Mouse (Mus musculus) kidney, adult 2 months (tissue): ENCODE measurements around the gene Cdh18.

ENCODE experiments used
- CTCF ChIP-seq: fragments of 200-500 bp; conservative IDR thresholded peaks from 2 replicates; pipeline ENCODE4 v1.5.1; 2011; ENCODE audit warnings: low read depth, mild to moderate bottlenecking, control low read depth, low read length, moderate library complexity, mixed read lengths; ENCODE audit not compliant: insufficient read depth, insufficient read length
- POLR2A ChIP-seq: fragments of 200-500 bp; IDR thresholded peaks from one replicate; pipeline ENCODE4 v1.6.1; 2011; ENCODE audit warnings: low read depth, low read length, control low read depth

DNA sequence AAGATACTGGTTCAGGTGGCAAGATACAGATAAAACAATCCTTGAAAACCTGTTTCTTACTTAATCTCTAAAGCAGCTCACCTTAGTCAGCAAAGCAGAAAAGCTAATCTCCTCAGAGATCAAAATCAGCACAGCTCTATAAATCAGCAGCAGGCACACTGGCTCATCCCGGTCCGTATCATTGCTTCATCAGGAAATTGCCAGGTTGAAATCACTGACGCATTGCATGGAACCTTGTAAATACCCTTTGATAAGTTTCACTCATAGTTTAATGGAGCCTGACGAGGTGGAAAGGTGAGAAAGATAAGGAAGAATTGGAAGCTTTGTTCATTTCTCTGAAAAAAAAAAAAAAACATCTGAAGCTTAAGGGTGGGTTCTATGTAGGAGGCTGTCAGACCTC lies 837.0 kb downstream of the Cdh18 start:
- TF ChIP-seq CTCF (no peak), POLR2A (no peak)
